Mouse (Mus musculus) heart, adult 9 months (tissue): ENCODE results near the gene Slc8b1.
A peak's percentile ranks its signal among the peaks of the same experiment; 100 is the strongest.
"Not testable (repeated sequence)": the region's sequence is repeated elsewhere in the genome, so short reads cannot be mapped to it uniquely, and the experiment has no call there.

Source experiments
- DNase-seq, 2 experiments: peaks; one replicate each; pipeline ENCODE4 v3.0.0; 2022; ENCODE audit warnings: low spot score in 2 of 2

The Slc8b1 gene

GRCm38 (mm10) chr5:120495703-120496226 is 15.2 kb upstream of the Slc8b1 start:
- DNase-seq: no peak

GRCm38 (mm10) chr5:120497071-120497470 is 13.9 kb upstream of the Slc8b1 start:
- DNase-seq: no peak

- no peak for DNase-seq
Measured at GRCm38 (mm10) chr5:120499202-120499601, 11.8 kb upstream of the Slc8b1 start.

GRCm38 (mm10) chr5:120500609-120501008 is 10.4 kb upstream of the Slc8b1 start:
- DNase-seq: not testable (repeated sequence)

- peak in 1 of 2 experiments; percentile 12 for DNase-seq
Measured at GRCm38 (mm10) chr5:120502147-120502621, 8.8 kb upstream of the Slc8b1 start.

GRCm38 (mm10) chr5:120502675-120503143 is 8.3 kb upstream of the Slc8b1 start:
- no peak for DNase-seq

DNA sequence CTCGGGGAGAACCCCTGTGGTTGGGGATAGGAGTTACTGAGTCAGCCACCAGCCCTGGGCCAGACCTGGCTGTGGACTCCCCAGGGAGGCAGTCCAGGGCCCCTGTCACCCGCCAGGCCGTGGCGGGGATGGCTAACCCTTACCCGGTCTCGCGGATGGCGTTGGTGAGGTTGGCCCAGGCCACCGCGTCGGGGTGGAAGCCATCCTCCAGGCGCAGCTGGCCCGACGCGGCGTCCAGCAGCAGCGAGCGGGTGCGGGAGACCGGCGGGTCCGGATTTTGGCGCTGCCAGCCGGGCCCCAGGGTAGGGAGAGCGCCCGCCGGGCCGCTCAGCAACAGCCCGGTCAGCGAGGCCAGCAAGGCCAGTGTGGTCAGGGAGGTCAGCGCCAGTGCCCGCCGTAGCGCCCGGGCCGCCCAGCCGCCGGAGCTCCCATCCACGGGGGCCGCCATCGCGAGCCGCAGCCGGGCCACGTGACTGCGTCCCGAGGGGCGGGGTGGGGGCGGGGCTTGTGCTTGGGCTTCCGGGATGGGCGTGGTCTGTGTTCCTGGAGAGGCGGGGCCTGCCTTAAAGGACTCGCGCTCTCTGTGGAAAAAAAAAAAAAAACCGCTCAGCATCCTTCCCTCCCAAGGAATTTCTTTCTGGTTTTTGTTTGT is 7.7 kb upstream of the Slc8b1 start, which contains the start of gene Plbd2:
Plbd2 (minus strand) TSS at position 482 of the 652 bp plus-strand sequence.
- peak; percentile 63 to 69 for DNase-seq

DNA sequence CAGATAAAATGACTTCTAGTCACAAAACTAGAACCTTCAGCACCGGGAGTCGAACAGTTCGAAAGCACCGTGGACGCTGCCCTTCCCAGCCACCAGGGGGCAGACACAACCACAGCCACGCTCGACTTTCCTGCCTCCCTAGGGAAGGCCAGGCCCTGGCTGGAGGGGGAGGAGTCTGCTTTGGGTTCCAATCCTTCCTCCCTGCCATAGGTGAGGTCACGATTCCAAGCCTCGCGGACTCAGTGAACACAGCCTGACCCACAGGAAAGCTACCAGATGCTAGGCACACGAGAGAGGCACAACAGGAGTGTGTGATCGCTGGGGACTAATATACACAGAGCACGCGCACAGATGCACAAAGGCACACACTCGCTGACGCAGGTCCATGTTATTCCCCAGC is 5.6 kb upstream of the Slc8b1 start:
- peak; percentile 77 to 87 for DNase-seq

- DNase-seq: no peak
Measured at GRCm38 (mm10) chr5:120505781-120506180, 5.2 kb upstream of the Slc8b1 start.

- DNase-seq: no peak
Measured at GRCm38 (mm10) chr5:120506490-120506889, 4.5 kb upstream of the Slc8b1 start.

DNA sequence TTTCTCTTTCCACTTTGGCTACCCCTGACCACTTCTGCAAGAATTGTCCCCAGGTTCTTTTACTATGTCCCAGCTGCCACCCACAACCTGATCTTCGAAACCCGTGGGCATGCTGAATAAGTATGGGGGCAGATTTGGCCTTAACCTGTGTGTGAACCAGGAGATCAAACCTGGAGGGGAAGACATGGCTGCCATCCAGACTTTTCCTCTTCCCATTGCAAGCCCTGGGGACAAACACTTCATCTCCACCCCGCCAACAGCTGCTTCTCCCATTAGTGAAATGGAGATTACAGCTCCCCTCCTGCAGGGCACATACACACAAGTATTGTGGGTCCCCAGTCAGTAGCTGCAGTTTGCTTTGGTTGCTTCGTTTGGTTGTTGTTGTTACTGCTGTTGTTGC is 3.7 kb upstream of the Slc8b1 start:
- DNase-seq: no peak

GRCm38 (mm10) chr5:120511643-120512220 is 764 bp downstream of the Slc8b1 start:
- DNase-seq: peak; percentile 54 to 61

GRCm38 (mm10) chr5:120512911-120513555 is 2.1 kb downstream of the Slc8b1 start:
- peak in 1 of 2 experiments; percentile 19 for DNase-seq

DNA sequence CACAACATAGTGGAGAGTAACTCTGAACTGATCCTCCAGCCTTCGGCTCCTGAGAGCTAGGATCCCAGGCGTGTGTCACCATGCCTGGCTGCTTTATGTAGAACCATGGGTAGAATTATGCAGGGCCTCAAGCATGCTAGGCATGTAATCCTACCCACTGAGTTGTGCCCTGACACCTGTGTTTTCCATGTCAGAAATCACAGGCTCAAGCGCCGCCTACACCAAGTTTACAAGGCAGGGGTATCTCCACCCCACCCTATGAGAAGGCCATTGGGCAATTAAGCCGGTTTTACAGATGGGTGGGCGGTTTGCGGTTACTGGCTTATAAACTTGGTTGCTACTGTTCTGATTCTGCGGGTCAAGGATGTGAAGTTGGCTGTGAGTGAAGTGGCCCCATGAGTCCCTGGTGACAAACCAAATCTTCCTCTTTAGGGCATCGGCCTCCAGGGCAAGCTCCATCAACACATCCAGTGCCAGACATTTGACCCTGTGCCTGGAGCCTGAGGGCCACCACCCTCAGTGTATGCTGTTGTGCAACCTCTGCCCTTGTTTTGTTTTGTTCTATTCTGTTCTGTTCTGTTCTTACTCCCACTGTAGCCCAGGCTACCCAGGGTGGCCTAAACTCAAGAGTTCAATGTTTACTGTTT is 3.2 kb downstream of the Slc8b1 start:
- DNase-seq: peak; percentile 35 to 38

DNA sequence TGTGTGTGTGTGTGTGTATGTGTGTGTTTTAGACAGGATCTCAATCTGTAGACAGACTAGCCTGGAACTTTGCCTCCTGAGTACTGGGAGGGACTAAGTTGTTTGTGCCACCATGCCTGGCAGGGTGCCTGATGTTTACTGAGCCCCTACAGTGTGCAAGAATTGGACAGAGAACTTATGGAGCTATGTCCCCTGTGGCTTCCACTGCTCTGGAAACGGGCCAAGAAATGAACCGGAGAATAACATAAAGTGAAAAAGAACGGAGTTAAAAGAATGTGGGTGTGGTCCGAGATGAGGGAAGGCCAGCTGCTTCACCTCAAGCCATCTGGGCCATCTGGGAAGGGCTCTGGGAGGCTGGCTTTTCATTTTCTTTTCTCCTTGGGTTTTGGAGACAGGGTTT is 3.8 kb downstream of the Slc8b1 start:
- peak; percentile 41 to 54 for DNase-seq

- DNase-seq: no peak
Measured at GRCm38 (mm10) chr5:120515451-120515850, 4.5 kb downstream of the Slc8b1 start.

- DNase-seq: peak; percentile 69 to 74
Measured at GRCm38 (mm10) chr5:120516221-120516984, 5.4 kb downstream of the Slc8b1 start.

DNA sequence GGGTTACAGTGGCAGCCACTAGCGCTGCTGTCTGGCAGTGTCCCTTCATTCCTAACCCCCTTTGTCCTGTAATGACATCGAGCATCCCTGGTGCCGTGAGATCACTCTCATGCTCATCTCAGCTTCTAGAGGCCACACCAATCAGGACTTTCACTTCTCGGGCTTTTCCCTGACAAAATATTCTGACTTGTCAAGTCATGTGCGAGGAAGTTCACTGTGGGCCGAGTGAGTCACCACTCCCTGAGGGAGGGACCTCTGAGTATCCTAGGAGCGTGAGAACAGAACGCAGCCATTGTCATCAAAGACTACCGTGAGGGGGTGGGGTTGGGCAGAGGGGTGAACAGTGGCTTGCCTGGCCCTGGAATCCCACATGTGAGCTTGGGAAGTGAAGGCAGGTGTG is 6.6 kb downstream of the Slc8b1 start:
- DNase-seq: peak; percentile 87

DNA sequence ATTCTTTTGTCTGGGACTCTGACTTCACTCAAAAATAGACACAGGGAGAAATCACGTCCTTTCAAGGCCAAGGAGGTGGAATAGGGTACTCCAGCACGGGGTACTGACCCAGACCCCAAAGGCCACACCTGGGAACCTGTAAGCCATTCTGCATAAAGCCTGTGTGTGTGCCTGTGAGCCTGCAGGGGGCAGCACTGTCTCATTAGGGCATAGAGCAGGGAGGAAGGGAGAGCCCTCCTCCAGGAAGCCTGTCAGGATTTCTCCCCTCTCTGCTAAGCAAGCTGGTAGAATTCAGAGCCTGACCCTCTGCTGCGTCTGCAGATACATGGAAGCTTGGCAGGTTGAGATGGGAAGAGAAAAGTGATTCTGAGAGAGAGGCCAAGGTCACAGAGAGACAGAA is 11.7 kb downstream of the Slc8b1 start:
- DNase-seq: no peak

DNA sequence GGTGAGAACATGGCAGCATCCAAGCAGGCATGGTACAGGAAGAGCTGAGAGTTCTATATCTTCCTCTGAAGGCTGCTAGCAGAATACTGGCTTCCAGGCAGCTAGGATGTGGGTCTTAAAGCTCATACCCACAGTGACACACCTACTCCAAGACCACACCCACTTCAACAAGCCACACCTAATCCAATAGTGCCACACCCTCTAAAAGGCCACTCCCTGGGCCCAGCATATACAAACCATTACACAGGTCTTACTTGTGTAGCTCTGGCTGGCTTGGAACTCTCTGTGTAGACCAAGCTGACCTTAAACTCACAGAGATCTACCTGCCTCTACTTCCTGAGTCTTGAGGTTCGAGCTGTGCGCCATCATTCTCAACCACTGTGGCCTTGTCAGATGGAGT is 13.8 kb downstream of the Slc8b1 start:
- no peak for DNase-seq

GRCm38 (mm10) chr5:120525737-120526136 is 14.8 kb downstream of the Slc8b1 start:
- no peak for DNase-seq
